Mouse (Mus musculus) 3T3-L1 (cell line): ENCODE data around the gene Ercc1.
A peak's percentile ranks its signal among the peaks of the same experiment; 100 is the strongest.

Experiments used
- DNase-seq: peaks from one replicate; pipeline ENCODE4 v3.0.0-alpha.2; 2015; ENCODE audit warnings: low read depth, low spot score

The Ercc1 gene

DNA sequence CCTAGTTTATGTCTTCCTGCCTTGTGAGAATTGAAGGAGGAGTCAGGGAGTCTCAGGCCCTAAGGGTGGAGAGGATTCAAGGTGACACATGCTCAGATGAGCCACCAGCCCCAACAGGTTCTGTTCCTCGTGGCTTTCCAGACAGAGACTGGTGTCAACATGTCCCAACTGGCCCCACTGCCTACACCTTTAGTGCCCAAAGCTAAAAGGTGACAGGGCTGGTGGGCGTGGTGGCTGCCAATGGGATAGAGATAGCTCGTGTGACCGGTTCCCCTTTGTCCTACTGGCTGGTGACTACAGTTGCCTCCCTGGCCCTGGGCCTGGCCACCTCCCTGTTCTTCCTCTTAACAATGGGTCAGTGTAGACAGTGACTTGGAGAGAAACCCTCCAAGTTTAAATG is 20.8 kb downstream of the Ercc1 start:
- no peak for DNase-seq

- DNase-seq, result no peak
These were observed 23.8 kb downstream of the Ercc1 start for GRCm38 (mm10) chr7:19368380-19368779.

DNA sequence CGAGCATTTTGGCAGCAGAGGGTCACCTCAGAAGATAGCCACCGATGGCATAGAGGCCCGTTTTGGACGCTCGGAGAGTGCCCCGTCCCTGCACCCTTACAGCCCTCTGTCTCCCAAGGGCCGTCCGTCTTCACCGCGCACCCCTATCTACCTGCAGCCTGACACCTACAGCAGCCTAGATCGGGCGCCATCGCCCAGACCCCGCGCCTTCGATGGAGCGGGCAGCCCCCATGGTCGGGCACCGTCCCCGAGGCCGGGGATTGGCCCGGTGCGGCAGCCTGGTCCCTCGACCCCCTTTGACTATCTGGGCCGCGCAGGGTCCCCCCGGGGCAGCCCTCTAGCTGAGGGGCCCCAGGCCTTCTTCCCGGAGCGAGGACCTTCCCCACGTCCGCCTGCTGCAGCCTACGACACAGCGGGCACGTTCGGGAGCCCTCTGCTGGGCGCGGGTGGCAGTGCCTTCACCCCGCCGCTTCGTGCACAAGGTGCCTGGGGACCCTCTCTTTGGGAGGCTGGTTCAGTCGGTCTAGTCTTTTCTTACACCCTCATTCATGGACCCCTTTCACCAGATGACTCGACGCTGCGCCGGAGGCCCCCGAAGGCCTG is 25.3 kb downstream of the Ercc1 start:
- DNase-seq, result no peak

GRCm38 (mm10) chr7:19373367-19373766 is 28.8 kb downstream of the Ercc1 start:
- no peak for DNase-seq

- DNase-seq, result no peak
These were observed 30.8 kb downstream of the Ercc1 start for GRCm38 (mm10) chr7:19375368-19375767.

DNA sequence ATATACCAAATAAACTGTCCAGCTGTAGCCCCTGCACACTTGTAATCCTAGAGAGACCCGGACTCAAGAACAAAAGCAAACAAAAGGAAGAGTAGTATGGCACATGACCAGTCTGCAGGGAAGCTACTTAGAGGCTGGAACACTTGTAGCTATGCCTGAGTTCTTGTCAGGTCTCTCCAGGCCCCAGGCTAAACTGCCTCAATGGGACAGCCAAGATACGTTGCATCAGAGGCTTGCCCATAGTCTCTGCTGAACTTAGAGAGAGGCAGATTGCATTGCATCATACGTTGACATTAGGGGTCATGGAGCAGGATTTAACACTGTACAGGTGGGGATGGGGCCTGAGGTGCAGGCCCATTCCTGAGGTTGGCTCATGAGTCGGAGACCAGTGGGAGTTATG is 31.4 kb downstream of the Ercc1 start:
- DNase-seq, result no peak

DNA sequence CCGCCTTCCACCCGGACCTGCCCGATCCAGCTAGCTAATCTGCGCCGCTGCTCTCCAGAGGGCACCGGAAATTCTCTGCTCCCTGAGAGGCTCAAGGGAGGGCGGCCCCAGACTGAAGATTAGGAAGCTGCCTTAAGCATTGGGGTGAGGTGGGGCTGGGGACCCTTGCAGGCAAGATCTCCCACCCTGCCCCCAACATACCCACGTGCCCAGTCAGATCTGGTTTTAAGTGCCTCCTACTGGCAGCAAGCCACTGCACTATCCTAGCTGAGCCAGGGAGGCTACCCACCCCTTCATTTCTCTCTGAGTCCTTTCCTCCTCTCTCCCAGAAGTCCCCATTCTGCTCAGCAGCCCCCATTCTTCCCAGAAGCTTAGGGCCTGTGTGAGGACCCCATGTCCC is 33.5 kb downstream of the Ercc1 start:
- no peak for DNase-seq

- DNase-seq, result peak; percentile 96
These were observed 37.0 kb downstream of the Ercc1 start, which contains the start of gene Ercc2 for GRCm38 (mm10) chr7:19381377-19382165. Ercc2 (plus strand) TSS chr7:19382010.

- peak; percentile 28 for DNase-seq
These were observed 37.6 kb downstream of the Ercc1 start for GRCm38 (mm10) chr7:19382166-19382541.

GRCm38 (mm10) chr7:19383708-19384107 is 39.1 kb downstream of the Ercc1 start:
- DNase-seq, result no peak

DNA sequence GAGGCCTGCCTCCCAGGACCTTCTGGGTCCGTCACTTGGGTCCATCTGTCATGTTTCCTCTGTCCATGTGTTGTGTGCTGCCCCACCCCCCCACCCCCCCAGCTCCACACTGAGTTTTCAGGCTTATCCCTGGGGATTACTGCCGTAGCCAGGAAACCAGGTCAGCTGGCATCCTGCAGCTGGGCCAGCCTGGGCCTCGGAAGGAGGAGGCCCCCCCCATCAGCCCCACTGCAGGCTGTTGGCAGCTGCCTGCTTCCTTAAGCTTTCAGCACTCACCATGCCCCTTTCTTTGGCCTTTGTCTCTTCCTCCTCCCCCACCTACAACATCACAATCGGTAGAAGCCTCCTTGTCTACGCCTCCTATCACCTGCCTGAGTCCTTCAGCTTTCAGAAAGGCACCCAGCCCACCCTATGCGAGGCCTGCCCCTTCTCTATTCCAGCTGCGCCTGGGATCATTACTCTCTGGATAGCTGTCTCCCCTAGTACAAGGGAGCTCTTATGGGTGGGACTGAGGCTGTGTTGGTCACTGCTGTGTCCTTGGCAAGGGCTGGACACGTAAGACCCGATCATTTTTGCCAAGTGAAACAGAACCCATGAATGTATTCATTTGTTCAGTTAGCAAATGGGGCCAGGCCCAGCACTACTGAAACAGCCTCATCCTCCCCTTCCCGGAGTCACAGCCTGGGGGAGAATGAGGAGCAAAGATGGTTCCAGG is 44.3 kb downstream of the Ercc1 start:
- no peak for DNase-seq

- DNase-seq, result no peak
These were observed 49.9 kb downstream of the Ercc1 start for GRCm38 (mm10) chr7:19394484-19394883.

DNA sequence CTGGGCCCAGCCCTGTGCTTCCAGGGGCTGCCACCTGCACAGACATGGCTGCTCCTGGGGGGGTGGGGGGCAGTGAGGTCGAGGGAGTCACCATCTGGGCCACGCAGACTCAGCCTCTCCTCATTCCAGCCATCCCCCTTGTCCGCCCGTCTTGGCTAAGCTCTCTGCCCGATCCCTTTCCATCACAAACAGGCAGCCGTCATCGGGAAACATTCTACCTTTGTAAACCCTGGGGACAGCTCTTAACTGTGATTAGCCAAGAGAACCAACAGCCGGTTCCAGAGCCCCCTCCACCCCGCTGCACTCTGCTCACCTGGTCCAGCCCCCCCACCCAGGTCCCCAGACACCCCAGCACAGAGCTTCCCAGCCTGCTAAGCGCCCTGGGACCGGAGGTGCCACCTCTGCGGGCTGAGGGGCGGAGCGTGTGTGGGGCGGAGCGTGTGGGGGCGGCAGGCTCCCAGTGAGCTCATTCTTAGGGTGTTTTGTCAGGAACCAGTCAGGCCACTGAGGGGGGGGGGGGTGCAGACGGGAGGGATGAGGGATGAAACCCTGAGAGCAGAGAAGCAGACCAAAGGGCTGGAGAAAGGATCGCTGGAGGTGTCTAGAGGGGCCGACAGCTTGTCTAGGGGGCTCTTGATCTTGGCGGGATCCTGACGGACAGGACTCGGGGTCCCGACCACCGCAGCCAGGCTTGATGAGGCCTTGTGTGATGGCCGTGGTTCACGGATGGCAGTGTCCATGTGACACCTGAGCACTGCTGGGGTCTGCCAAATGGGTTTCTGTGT is 55.1 kb downstream of the Ercc1 start:
- peak; percentile 19 for DNase-seq

DNA sequence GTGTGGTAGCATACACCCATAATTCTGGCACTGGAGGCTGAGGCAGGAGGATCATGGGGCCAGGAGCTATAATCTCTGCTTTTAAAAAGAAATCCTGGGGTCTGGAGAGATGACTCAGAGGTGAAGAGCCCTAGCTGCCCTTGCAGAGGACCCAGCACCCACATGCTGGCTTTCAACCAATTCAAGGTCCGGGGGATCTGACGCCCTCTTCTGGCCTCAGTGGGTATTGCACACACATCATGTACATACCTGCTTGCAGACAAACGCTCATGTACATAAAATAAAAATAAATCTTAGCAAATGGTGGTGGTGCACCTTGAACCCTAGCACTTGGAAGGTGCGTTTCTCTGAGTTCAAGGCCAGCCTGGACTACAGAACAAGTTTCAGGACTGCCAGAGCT is 56.4 kb downstream of the Ercc1 start:
- no peak for DNase-seq

GRCm38 (mm10) chr7:19402535-19403112 is 58.0 kb downstream of the Ercc1 start:
- DNase-seq, result no peak

- no peak for DNase-seq
These were observed 59.2 kb downstream of the Ercc1 start, which contains the start of gene Klc3 for GRCm38 (mm10) chr7:19403731-19404296. Klc3 (minus strand) TSS chr7:19404104.

DNA sequence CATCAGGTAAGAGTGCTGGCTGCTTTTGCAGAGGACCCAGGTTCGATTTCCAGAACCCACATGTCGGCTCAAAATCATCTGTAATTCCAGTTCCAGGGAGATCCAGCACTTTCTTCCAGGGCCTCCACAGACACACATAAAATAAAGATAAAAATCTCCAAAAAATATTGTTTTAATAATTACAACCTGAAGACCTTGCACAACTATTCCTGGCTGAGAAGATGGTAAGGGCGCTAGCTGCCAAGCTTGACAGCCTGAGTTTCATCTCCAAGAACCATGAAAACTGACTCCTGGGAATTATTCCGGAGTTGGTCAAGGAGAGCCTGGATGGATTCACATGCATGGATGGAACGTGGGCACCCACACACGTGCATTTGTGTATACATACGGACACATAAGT is 59.9 kb downstream of the Ercc1 start, which contains the start of gene Ckm:
Gene Ckm, plus strand, starts transcription at position 301 of the 400 bp plus-strand sequence.
- no peak for DNase-seq

GRCm38 (mm10) chr7:19405417-19405816 is 60.8 kb downstream of the Ercc1 start:
- peak; percentile 75 for DNase-seq
